Mouse (Mus musculus): ENCODE data around the gene Pcsk6.
"Not testable (repeated sequence)": the region's sequence is repeated elsewhere in the genome, so short reads cannot be mapped to it uniquely, and the experiment has no call there.

Pcsk6 gene

GRCm38 (mm10) chr7:65861591-65862472 lies at the start of gene Pcsk6:
Gene Pcsk6, plus strand, starts transcription at chr7:65861734.
- DNase-seq (ENCODE audit: low spot score) = no peak

- DNase-seq (ENCODE audit: low spot score) = no peak
Observed at GRCm38 (mm10) chr7:65813611-65814212, 47.8 kb upstream of the Pcsk6 start.

GRCm38 (mm10) chr7:65817564-65817963 lies 44.0 kb upstream of the Pcsk6 start:
- DNase-seq (ENCODE audit: low spot score) = no peak

GRCm38 (mm10) chr7:65820391-65820790 lies 41.1 kb upstream of the Pcsk6 start:
- no peak for DNase-seq (ENCODE audit: low spot score)

- not testable (repeated sequence) for DNase-seq (ENCODE audit: low spot score)
Observed at GRCm38 (mm10) chr7:65821901-65822300, 39.6 kb upstream of the Pcsk6 start.

- no peak for DNase-seq (ENCODE audit: low spot score)
Observed at GRCm38 (mm10) chr7:65822506-65823119, 38.9 kb upstream of the Pcsk6 start.

GRCm38 (mm10) chr7:65839756-65840155 lies 21.8 kb upstream of the Pcsk6 start:
- DNase-seq (ENCODE audit: low spot score) = no peak

- no peak for DNase-seq (ENCODE audit: low spot score)
Observed at GRCm38 (mm10) chr7:65843210-65843609, 18.3 kb upstream of the Pcsk6 start.

GRCm38 (mm10) chr7:65860981-65861380 lies 553 bp upstream of the Pcsk6 start:
- DNase-seq (ENCODE audit: low spot score) = no peak

GRCm38 (mm10) chr7:65862473-65863176 lies 1.1 kb downstream of the Pcsk6 start:
- DNase-seq (ENCODE audit: low spot score) = no peak

- no peak for DNase-seq (ENCODE audit: low spot score)
Observed at GRCm38 (mm10) chr7:65869173-65869572, 7.6 kb downstream of the Pcsk6 start.

GRCm38 (mm10) chr7:65869794-65870193 lies 8.3 kb downstream of the Pcsk6 start:
- DNase-seq (ENCODE audit: low spot score) = no peak

GRCm38 (mm10) chr7:65870227-65870626 lies 8.7 kb downstream of the Pcsk6 start:
- DNase-seq (ENCODE audit: low spot score) = no peak

GRCm38 (mm10) chr7:65870928-65871580 lies 9.5 kb downstream of the Pcsk6 start:
- DNase-seq (ENCODE audit: low spot score) = no peak

- DNase-seq (ENCODE audit: low spot score) = no peak
Observed at GRCm38 (mm10) chr7:65871851-65872250, 10.3 kb downstream of the Pcsk6 start.

GRCm38 (mm10) chr7:65873176-65873845 lies 11.8 kb downstream of the Pcsk6 start:
- DNase-seq (ENCODE audit: low spot score) = no peak

- no peak for DNase-seq (ENCODE audit: low spot score)
Observed at GRCm38 (mm10) chr7:65873902-65874301, 12.4 kb downstream of the Pcsk6 start.

GRCm38 (mm10) chr7:65876596-65876995 lies 15.1 kb downstream of the Pcsk6 start:
- no peak for DNase-seq (ENCODE audit: low spot score)

- no peak for DNase-seq (ENCODE audit: low spot score)
Observed at GRCm38 (mm10) chr7:65878234-65878633, 16.7 kb downstream of the Pcsk6 start.

- no peak for DNase-seq (ENCODE audit: low spot score)
Observed at GRCm38 (mm10) chr7:65879330-65879729, 17.8 kb downstream of the Pcsk6 start.

- DNase-seq (ENCODE audit: low spot score) = no peak
Observed at GRCm38 (mm10) chr7:65880666-65881289, 19.2 kb downstream of the Pcsk6 start.

Data from T-cell, adult 2 months (primary cell).